Mouse (Mus musculus): Measurements from ENCODE around the gene Gm3278.
"Not testable (repeated sequence)": the region's sequence is repeated elsewhere in the genome, so short reads cannot be mapped to it uniquely, and the experiment has no call there.

The Gm3278 gene

DNA sequence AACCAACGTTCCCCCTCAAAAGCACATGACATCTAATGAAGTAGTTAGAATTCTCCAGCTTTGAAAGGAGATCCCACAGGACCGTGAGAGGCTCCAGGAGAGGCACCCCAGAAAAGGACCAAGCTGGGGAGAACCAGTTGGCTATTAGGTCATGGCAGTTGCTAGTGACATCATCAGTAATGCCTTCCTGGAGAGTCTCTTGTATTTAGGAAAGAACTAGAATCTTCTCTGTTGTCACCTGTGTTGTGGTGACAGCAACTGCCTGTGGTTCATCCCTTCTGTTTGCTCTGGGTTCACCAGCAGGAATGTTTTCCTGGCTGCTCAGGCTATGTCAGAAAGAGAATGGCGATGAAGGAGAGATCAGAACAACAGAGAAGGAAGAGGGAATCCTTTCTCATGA is at the start of gene Gm3278:
TSS of gene Gm3278 (plus strand) at position 301 of the 400 bp plus-strand sequence.
- in situ Hi-C loops (cut with MboI; ENCODE audit: low sequenced_read_pairs): not testable (repeated sequence)

GRCm38 (mm10) chr14:4855299-4855980 is 36.8 kb upstream of the Gm3278 start, which contains the start of gene Gm3264:
Gene Gm3264 (plus strand): TSS chr14:4855576.
- in situ Hi-C loops (cut with MboI; ENCODE audit: low sequenced_read_pairs): not testable (repeated sequence)
